Mouse (Mus musculus): ENCODE data around the gene Plcd3. TPM values are rescaled to one million over a fixed set of nuclear protein-coding genes. Genes with fewer than 3 reads are reported as not detected.

The Plcd3 gene
- total and polyA plus RNA-seq, 3 experiments, result 2.0 to 2.6 TPM; not detected in 1

DNA sequence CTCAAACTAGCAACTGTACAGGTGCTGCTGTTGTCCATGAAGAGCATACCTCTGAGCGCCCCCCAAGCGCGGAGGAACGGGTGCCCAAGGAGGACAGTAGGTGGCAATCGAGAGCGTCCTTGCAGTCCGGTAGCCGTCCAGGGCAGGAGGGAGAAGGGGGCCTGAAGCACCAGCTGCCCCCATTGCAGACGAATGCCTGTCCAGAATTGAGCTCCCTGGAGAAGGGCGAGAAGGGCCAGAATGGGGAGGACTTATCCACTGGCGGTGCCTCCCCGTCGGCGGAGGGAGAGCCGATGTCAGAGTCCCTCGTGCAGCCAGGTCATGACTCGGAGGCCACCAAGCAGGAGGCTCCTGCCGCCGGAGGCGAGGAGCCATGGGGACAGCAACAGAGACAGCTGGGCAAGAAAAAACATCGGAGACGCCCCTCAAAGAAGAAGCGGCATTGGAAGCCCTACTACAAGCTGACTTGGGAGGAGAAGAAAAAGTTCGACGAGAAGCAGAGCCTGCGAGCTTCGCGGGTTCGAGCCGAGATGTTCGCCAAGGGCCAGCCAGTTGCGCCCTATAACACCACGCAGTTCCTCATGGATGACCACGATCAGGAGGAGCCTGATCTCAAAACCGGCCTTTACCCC lies 15.6 kb upstream of the Plcd3 start:
- Histone ChIP-seq H3K79me2 (ENCODE audit: control insufficient read depth, insufficient read depth, low read length, poor library complexity) (peaks cover 29% of the 10 kb centered on the region), H3K9me3 (replicated peaks; ENCODE audit: insufficient read depth, low read length) (no peaks in the 10 kb centered on the region), H3K4me3 (ENCODE audit: control insufficient read depth in 1 of 2, insufficient read depth in 1 of 2, low read depth in 2 of 2, low read length in 2 of 2) (peak overlapping the region; percentile 49 to 69), H3K4me1 (ENCODE audit: control insufficient read depth in 1 of 2, insufficient read depth in 2 of 2, low read length in 2 of 2) (peaks cover 7 to 8% of the 10 kb centered on the region in 2 experiments; a peak in 3 of 4 replicates), H3K36me3 (ENCODE audit: control insufficient read depth in 1 of 2, insufficient read depth in 2 of 2, low read length in 2 of 2) (peaks cover 0 to 16% of the 10 kb centered on the region in 2 experiments; a peak in 2 of 4 replicates), H3K27ac (ENCODE audit: control insufficient read depth, low read depth, low read length) (peak overlapping the region; percentile 42), H3K27me3 (ENCODE audit: control insufficient read depth in 1 of 2, insufficient read depth in 2 of 2, low read length in 2 of 2) (no peaks in the 10 kb centered on the region), H3K9ac (ENCODE audit: control insufficient read depth, low read depth, low read length, poor library complexity, severe bottlenecking) (peak overlapping the region; percentile 74)
- DNase-seq (ENCODE audit: low read depth, low spot score), result peak; percentile 83
- no peak for TF ChIP-seq ELF1 (IDR thresholded peaks at IDR 0.05; ENCODE audit: low read depth, low read length)
- TF ChIP-seq UBTF (IDR thresholded peaks at IDR 0.05; ENCODE audit: borderline replicate concordance, insufficient read depth, low read depth, low read length), result peak; percentile 59; the same call in 1 of the 2 replicates
- no peak for TF ChIP-seq MAZ (IDR thresholded peaks at IDR 0.05; ENCODE audit: low read depth, low read length)
- no peak for TF ChIP-seq E2F4 (IDR thresholded peaks at IDR 0.05; ENCODE audit: borderline replicate concordance, low read depth, low read length)
- TF ChIP-seq NRF1 (IDR thresholded peaks at IDR 0.05; ENCODE audit: insufficient read depth, low read depth, low read length, poor library complexity, severe bottlenecking), result no peak
- peak; percentile 64; the same call in 1 of the 2 replicates for TF ChIP-seq TBP (IDR thresholded peaks at IDR 0.05; ENCODE audit: low read depth, low read length)
- TF ChIP-seq TCF12 (IDR thresholded peaks at IDR 0.05; ENCODE audit: low read depth, low read length), result no peak
- TF ChIP-seq CHD1 (IDR thresholded peaks at IDR 0.05; ENCODE audit: low read depth, low read length), result no peak; the same call in 1 of the 2 replicates
- peak; percentile 29 for TF ChIP-seq RAD21 (IDR thresholded peaks at IDR 0.05; ENCODE audit: low read depth, low read length)
- no peak for TF ChIP-seq TAL1 (IDR thresholded peaks at IDR 0.05; ENCODE audit: low read length)
- TF ChIP-seq ZKSCAN1 (IDR thresholded peaks at IDR 0.05; ENCODE audit: low read depth, low read length), result no peak
- no peak for TF ChIP-seq ZC3H11A (IDR thresholded peaks at IDR 0.05; ENCODE audit: low read depth, low read length)
- peak; percentile 50 for TF ChIP-seq SMC3 (IDR thresholded peaks at IDR 0.05; ENCODE audit: low read depth, low read length)
- TF ChIP-seq NELFE (IDR thresholded peaks at IDR 0.05; ENCODE audit: low read depth, low read length), result no peak
- no peak for TF ChIP-seq RCOR1 (IDR thresholded peaks at IDR 0.05; ENCODE audit: low read depth, low read length)
- no peak for TF ChIP-seq MYC (IDR thresholded peaks at IDR 0.05; ENCODE audit: low read depth, low read length)
- no peak for TF ChIP-seq ETS1 (IDR thresholded peaks at IDR 0.05; ENCODE audit: low read depth, low read length)
- TF ChIP-seq GABPA (IDR thresholded peaks at IDR 0.05; ENCODE audit: low read depth, low read length), result no peak
- no peak for TF ChIP-seq ZMIZ1 (IDR thresholded peaks at IDR 0.05; ENCODE audit: low read depth, low read length)
- no peak for TF ChIP-seq GATA1 (IDR thresholded peaks at IDR 0.05; ENCODE audit: low read depth, low read length)
- TF ChIP-seq ZNF384 (IDR thresholded peaks at IDR 0.05; ENCODE audit: low read depth, low read length), result 0 out of 2 replicates have a peak, but pooled peaks have one; percentile 13
- peak; percentile 13; the same call in 1 of the 2 replicates for TF ChIP-seq MAX (IDR thresholded peaks at IDR 0.05; ENCODE audit: low read length)
- TF ChIP-seq SIN3A (IDR thresholded peaks at IDR 0.05; ENCODE audit: low read length), result no peak
- 0 out of 2 replicates have a peak, but pooled peaks have one; percentile 12 for TF ChIP-seq KAT2A (conservative IDR thresholded peaks at IDR 0.05; ENCODE audit: low read depth, low read length)
- no peak for TF ChIP-seq POLR2AphosphoS2 (IDR thresholded peaks at IDR 0.05; ENCODE audit: low read length)
- no peak for TF ChIP-seq MYB (IDR thresholded peaks at IDR 0.05; ENCODE audit: low read depth, low read length)
- TF ChIP-seq BHLHE40 (IDR thresholded peaks at IDR 0.05; ENCODE audit: borderline replicate concordance, low read depth, low read length), result no peak
- TF ChIP-seq POLR2AphosphoS5 (IDR thresholded peaks at IDR 0.05; ENCODE audit: borderline replicate concordance, low read depth, low read length), result peak; percentile 48; the same call in 1 of the 2 replicates
- no peak for TF ChIP-seq USF2 (IDR thresholded peaks at IDR 0.05; ENCODE audit: borderline replicate concordance in 1 of 2, insufficient read depth in 1 of 2, low read depth in 1 of 2, low read length in 2 of 2)
- TF ChIP-seq HCFC1 (IDR thresholded peaks at IDR 0.05; ENCODE audit: low read depth, low read length), result no peak
- no peak for TF ChIP-seq JUND (IDR thresholded peaks at IDR 0.05; ENCODE audit: low read depth, low read length)
- TF ChIP-seq MXI1 (IDR thresholded peaks at IDR 0.05; ENCODE audit: low read depth, low read length), result no peak; the same call in 1 of the 2 replicates
- TF ChIP-seq CTCF (IDR thresholded peaks at IDR 0.05 in 2 of 3, conservative IDR thresholded peaks at IDR 0.05 in 1 of 3; ENCODE audit: control insufficient read depth in 1 of 3, insufficient read depth in 1 of 3, low read depth in 2 of 3, low read length in 3 of 3, poor library complexity in 1 of 3, severe bottlenecking in 1 of 3), result peak; percentile 38 to 75 (median 68); a peak in 5 of 6 replicates
- TF ChIP-seq MAFK (IDR thresholded peaks at IDR 0.05; ENCODE audit: borderline replicate concordance, low read depth, low read length), result no peak
- TF ChIP-seq USF1 (IDR thresholded peaks at IDR 0.05; ENCODE audit: low read depth, low read length), result 0 out of 2 replicates have a peak, but pooled peaks have one; percentile 11
- TF ChIP-seq POLR2A (IDR thresholded peaks at IDR 0.05; ENCODE audit: control insufficient read depth in 1 of 2, insufficient read depth in 1 of 2, low read depth in 1 of 2, low read length in 2 of 2, poor library complexity in 1 of 2), result peak in 1 of 2 experiments; percentile 50; a peak in 1 of 4 replicates
